Mouse (Mus musculus) hindbrain, embryonic 15.5 days (tissue): ENCODE results near the gene Gstp2. TPM values are rescaled to one million over a fixed set of nuclear protein-coding genes. Genes with fewer than 3 reads are reported as not detected.

Experiments used
- ATAC-seq: fragments of 200-750 bp; cut with Nextera tagmentation; 2 replicates; pipeline ENCODE4 v1.8.0; 2017; ENCODE audit warnings: low read depth, moderate number of reproducible peaks, moderate TSS enrichment; ENCODE audit not compliant: low FRiP score
- H3K27ac ChIP-seq: fragments of 300-500 bp; sonication (generic); replicated peaks from 2 replicates; pipeline ENCODE4 v1.5.1; 2015; ENCODE audit warnings: mild to moderate bottlenecking, inconsistent platforms
- H3K27me3 ChIP-seq: fragments of 300-500 bp; sonication (generic); 2 replicates; pipeline ENCODE4 v1.6.1; 2015; ENCODE audit warnings: control low read depth, inconsistent platforms
- H3K36me3 ChIP-seq: fragments of 300-500 bp; sonication (generic); 2 replicates; pipeline ENCODE4 v1.6.1; 2015; ENCODE audit warnings: control low read depth, inconsistent platforms
- H3K4me1 ChIP-seq: fragments of 300-500 bp; sonication (generic); replicated peaks from 2 replicates; pipeline ENCODE4 v1.6.1; 2015; ENCODE audit warnings: control low read depth, inconsistent platforms
- H3K4me2 ChIP-seq: fragments of 300-500 bp; sonication (generic); 2 replicates; pipeline ENCODE4 v1.6.1; 2015; ENCODE audit warnings: moderate library complexity, mild to moderate bottlenecking, inconsistent platforms
- H3K4me3 ChIP-seq: fragments of 300-500 bp; sonication (generic); 2 replicates; pipeline ENCODE4 v1.5.1; 2015; ENCODE audit warnings: mild to moderate bottlenecking, inconsistent platforms
- H3K9ac ChIP-seq: fragments of 300-500 bp; sonication (generic); 2 replicates; pipeline ENCODE4 v1.6.1; 2015; ENCODE audit warnings: inconsistent platforms
- H3K9me3 ChIP-seq: fragments of 300-500 bp; sonication (generic); 2 replicates; pipeline ENCODE4 v1.6.1; 2016; ENCODE audit warnings: control low read depth, inconsistent platforms
- WGBS: fragments of 180-500 bp; shearing (Covaris S2); methylation state at CpG from one replicate; pipeline ENCODE4 v1.1.7; 2015; 5-methylcytosine and 5-hydroxymethylcytosine counted together
- polyA plus RNA-seq: library from polyadenylated mRNA; unstranded; fragments of >200 nt; fragmentation: Nextera tagmentation; extraction: Ambion mirVana; gene quantifications from 2 replicates; pipeline ENCODE4 v1.2.1, GENCODE M21; 2015

The Gstp2 gene
- polyA plus RNA-seq, 1 experiment from 2014 or later = 0.60 TPM

DNA sequence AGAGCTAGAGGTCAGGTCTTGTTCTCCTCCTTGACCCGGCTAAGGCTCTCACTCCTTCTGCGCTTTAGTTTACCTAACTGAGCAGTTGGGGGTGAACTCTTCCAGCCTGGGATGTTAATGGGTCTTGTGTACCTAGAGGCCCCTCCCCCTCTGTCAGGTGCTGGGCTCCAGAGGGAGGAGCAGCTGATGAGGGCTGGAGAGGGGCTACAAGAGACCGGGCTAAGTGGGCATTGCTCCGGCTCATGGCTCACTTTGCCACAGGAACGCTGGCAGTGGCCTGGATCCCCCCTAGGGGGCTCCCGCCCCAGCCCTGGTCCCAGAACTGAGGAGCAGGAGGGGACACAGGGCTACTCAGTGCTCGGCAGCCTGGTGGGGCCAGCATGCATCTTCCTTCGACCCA is 38.0 kb upstream of the Gstp2 start:
- no peak overlapping the region for H3K4me3 ChIP-seq
- H3K4me1 ChIP-seq = no peaks in the 10 kb centered on the region
- no peak overlapping the region for H3K9ac ChIP-seq
- no peaks in the 10 kb centered on the region for H3K27me3 ChIP-seq
- no peak overlapping the region for H3K4me2 ChIP-seq
- H3K9me3 ChIP-seq = no peaks in the 10 kb centered on the region
- no peak for ATAC-seq
- 44% methylated on average over 8 of the region's 8 CpGs for WGBS
- H3K27ac ChIP-seq = no peak overlapping the region
- no peaks in the 10 kb centered on the region for H3K36me3 ChIP-seq

DNA sequence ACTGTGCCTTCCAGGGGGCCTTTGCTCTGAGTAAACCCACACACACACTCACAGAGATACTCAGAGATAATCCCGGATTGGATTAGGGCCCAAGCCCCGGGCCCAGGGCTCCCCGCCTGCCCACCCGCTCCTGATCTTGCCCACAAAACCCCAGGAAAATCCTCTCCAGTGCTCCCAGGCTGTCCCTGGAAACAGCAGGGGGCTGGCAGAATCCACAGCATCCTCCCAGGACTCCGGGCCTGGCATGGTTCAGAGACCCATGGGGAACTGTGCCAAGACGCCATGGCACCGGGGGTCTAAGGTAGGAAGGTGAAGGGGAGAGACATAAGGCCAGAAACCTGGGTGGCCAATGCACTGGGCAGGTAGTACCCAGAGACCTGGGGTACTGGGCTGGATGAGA is 37.5 kb upstream of the Gstp2 start:
- Histone ChIP-seq H3K9ac (no peak overlapping the region), H3K27ac (no peak overlapping the region), H3K4me1 (no peaks in the 10 kb centered on the region), H3K9me3 (no peaks in the 10 kb centered on the region), H3K27me3 (no peaks in the 10 kb centered on the region), H3K4me3 (no peak overlapping the region), H3K36me3 (no peaks in the 10 kb centered on the region), H3K4me2 (no peak overlapping the region)
- no peak for ATAC-seq
- WGBS = 87% methylated on average over 7 of the region's 7 CpGs

DNA sequence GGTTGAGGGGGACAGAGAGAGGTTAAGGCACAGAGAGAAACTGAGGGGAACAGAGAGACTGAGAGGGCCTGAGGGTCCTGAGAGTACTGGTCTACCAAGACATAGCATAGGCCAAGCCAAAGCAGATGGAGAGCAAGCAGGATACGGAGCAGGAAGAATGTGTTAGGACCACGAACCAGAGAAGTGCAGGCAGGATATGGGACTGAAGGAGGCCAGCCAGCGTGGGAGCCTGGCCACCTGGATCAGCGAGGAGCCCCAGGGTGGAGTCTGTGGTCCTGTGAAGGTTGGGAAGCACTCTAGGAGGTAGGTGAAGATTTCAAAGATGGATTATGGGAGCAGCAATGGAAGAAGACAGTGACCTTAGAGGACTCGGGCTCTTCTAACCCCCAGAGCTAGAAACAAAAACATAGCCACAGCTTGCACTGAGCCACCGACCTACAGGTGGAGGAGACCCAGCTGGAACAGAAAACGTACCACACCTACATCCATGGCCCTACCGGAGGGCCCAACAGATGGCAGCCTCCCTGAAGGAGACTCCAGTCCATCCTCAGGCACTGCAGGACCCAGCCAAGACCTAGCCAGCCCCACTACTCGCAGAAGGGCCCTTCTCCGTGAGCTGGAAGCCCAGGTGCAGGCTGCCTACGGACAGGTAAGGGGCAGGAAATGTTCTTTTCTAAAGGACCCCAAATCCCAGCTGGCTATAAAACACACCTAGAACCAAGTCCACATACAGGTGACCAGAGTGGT is 36.6 kb upstream of the Gstp2 start:
- Histone ChIP-seq H3K36me3 (no peaks in the 10 kb centered on the region), H3K4me1 (no peaks in the 10 kb centered on the region), H3K4me2 (no peak overlapping the region), H3K27ac (no peak overlapping the region), H3K9ac (no peak overlapping the region), H3K4me3 (no peak overlapping the region), H3K27me3 (no peaks in the 10 kb centered on the region), H3K9me3 (no peaks in the 10 kb centered on the region)
- ATAC-seq = no peak
- WGBS = 85% methylated on average over 11 of the region's 11 CpGs

DNA sequence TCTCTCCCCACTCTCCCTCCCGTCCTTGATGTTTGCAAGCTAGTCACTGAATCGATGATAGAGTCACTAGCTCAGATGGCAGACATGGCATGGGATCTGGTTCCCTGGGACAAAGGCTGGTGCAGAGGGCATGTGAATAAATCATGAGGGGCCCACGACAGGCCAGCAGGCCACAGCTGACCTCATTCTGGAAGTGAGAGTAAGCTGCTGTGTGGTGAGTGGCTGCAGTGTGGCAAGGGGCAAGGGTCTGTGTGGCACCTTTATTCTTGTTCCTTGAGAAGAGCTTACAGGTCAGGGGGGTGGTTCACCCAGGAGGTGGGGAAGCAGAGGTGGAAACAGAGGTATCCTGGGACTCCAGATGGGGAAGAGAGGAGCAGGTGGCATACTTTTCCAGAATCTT is 35.6 kb upstream of the Gstp2 start, which contains the start of gene Cabp2:
TSS of gene Cabp2 (plus strand) at position 185 of the 400 bp plus-strand sequence.
- no peaks in the 10 kb centered on the region for H3K36me3 ChIP-seq
- H3K9me3 ChIP-seq = no peaks in the 10 kb centered on the region
- no peak within 1 kb of the TSS for H3K4me3 ChIP-seq
- WGBS = 49% methylated on average over 3 of the region's 3 CpGs
- no peak for ATAC-seq
- no peak within 1 kb of the TSS for H3K9ac ChIP-seq
- no peak within 1 kb of the TSS for H3K27ac ChIP-seq
- H3K27me3 ChIP-seq = no peaks in the 10 kb centered on the region
- H3K4me1 ChIP-seq = no peaks in the 10 kb centered on the region
- no peak within 1 kb of the TSS for H3K4me2 ChIP-seq

DNA sequence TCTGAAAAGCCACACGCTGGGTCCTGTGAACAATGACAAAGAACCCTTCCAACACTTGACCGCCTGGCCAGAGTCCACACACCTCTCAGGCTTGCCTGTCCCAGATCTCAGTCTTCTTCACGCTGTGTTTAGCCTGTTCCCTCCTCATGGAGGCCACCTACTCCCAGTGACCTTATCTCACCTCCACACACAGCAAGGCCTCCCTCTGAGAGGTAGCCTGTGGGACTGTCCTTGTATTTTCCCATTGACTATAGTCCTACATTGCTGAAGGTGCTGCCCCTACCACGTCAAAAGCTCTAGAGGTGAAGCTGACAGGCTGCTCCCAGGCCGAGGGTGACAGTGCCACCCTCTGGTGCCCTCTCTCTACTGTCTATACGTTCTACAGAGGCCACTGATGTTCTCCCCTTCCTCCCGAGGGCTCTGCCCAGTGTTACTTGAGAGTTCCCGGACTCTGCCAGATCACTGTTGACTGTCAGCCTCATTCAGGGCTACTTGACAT is 34.7 kb upstream of the Gstp2 start:
- no peak for ATAC-seq
- H3K36me3 ChIP-seq = no peaks in the 10 kb centered on the region
- 62% methylated on average over 8 of the region's 8 CpGs for WGBS
- no peaks in the 10 kb centered on the region for H3K4me1 ChIP-seq
- no peak overlapping the region for H3K4me2 ChIP-seq
- H3K27ac ChIP-seq = no peak overlapping the region
- H3K4me3 ChIP-seq = no peak overlapping the region
- H3K9ac ChIP-seq = no peak overlapping the region
- no peaks in the 10 kb centered on the region for H3K9me3 ChIP-seq
- H3K27me3 ChIP-seq = no peaks in the 10 kb centered on the region

DNA sequence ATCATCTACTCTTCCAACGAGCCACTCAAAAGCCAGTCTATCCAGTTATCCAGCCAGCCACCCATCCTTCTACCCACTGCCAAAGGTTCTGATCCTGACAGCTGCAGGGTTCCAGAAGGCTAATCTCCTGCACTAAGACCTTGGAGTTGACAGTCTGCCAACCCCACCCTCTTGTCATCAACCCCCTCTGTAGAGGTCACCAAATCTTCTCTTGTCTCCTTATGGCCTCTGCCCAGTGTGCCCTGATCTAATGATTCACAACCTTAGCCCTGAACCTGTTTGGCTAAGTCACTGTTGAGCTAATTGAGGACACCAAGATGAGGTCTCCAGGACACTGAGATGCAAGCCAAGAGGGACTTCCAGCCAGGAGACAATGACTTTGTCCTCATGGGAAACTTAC is 33.8 kb upstream of the Gstp2 start:
- Histone ChIP-seq H3K4me1 (no peaks in the 10 kb centered on the region), H3K4me2 (no peak overlapping the region), H3K27me3 (no peaks in the 10 kb centered on the region), H3K9me3 (no peaks in the 10 kb centered on the region), H3K36me3 (no peaks in the 10 kb centered on the region), H3K9ac (no peak overlapping the region), H3K27ac (no peak overlapping the region), H3K4me3 (no peak overlapping the region)
- 79% methylated on average over 1 of the region's 1 CpGs for WGBS
- ATAC-seq = no peak

DNA sequence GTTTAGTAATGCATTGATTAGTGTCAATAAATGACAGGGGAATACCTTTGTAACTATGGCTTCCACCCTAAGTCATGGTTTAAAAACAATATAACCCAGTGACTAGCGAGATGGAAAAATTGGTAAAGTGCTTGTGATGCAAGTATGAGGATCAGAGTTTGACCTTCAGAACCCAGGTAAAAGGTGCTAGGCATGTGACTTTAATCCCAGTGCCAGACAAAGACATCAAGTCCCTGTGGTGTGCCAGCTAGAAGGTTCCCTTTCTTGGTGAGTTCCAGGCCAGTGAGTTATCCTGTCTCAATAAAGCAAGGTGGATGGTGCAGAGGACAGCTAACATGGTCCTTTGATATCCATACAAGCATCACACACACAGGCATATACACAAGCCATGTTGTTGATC is 29.7 kb upstream of the Gstp2 start:
- no peaks in the 10 kb centered on the region for H3K36me3 ChIP-seq
- no peak for ATAC-seq
- H3K27me3 ChIP-seq = no peaks in the 10 kb centered on the region
- no peak overlapping the region for H3K27ac ChIP-seq
- no peaks in the 10 kb centered on the region for H3K9me3 ChIP-seq
- H3K4me3 ChIP-seq = no peak overlapping the region
- 76% methylated on average over 1 of the region's 1 CpGs for WGBS
- no peak overlapping the region for H3K4me2 ChIP-seq
- no peak overlapping the region for H3K9ac ChIP-seq
- no peaks in the 10 kb centered on the region for H3K4me1 ChIP-seq

DNA sequence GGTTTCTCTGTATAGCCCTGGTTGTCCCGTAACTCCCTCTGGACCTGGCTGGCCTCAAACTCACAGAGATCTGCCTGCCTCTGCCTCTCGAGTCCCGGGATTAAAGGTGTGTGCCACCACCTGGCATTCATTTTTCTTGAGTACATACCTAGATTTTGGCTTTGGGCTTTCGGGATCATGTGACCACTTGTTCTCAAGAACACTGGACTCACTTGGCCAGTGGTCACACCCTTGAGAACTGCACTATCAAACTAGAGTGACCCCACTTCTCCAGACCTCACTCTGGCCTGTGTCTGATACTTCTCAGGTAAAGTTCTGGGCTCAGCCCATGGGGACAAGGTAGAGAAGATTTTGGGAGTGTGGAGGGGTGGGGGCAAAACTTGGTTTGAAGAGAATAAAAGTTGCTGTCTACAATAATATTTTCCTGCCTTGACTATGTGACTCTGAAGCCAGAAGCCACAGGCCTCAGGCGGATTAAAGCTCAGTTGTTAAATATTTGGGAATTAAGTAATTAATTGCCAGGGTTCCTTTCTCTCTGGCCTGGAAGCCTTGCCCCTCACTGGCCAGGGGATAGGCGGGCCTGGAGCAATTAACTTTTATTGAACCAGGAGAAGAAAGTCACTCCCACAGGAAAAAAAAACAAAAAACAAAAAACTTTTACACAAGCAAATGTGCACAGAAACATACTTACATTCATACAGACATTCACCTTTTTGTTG is 27.0 kb upstream of the Gstp2 start:
- Histone ChIP-seq H3K9me3 (no peaks in the 10 kb centered on the region), H3K27ac (no peak overlapping the region), H3K9ac (no peak overlapping the region), H3K4me2 (no peak overlapping the region), H3K27me3 (no peaks in the 10 kb centered on the region), H3K36me3 (no peaks in the 10 kb centered on the region), H3K4me1 (no peaks in the 10 kb centered on the region), H3K4me3 (no peak overlapping the region)
- ATAC-seq = no peak
- WGBS = 79% methylated on average over 6 of the region's 6 CpGs

DNA sequence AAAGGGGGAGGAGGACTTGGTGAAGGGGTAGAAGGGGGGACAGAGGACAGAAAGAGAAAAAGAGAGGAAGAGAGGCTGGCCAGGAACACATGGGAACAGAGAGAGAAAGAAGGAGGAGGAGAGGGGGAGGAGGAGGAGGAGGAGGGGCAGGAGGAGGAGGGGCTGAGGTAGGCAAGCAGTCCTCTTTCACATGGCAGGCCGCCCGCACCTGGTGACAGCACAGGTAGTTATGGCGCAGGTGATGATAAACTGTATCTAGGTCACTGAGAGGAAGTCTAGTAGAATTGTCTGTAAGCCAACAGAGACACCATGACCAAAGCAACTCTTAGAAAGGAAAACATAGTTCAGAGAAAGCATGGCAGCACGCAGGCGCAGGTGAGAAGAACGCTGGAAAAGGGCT is 25.6 kb upstream of the Gstp2 start:
- no peak for ATAC-seq
- H3K4me2 ChIP-seq = no peak overlapping the region
- H3K4me1 ChIP-seq = no peaks in the 10 kb centered on the region
- H3K9me3 ChIP-seq = no peaks in the 10 kb centered on the region
- H3K4me3 ChIP-seq = no peak overlapping the region
- H3K27ac ChIP-seq = no peak overlapping the region
- H3K27me3 ChIP-seq = no peaks in the 10 kb centered on the region
- H3K36me3 ChIP-seq = no peaks in the 10 kb centered on the region
- no peak overlapping the region for H3K9ac ChIP-seq
- WGBS = 92% methylated on average over 6 of the region's 6 CpGs

DNA sequence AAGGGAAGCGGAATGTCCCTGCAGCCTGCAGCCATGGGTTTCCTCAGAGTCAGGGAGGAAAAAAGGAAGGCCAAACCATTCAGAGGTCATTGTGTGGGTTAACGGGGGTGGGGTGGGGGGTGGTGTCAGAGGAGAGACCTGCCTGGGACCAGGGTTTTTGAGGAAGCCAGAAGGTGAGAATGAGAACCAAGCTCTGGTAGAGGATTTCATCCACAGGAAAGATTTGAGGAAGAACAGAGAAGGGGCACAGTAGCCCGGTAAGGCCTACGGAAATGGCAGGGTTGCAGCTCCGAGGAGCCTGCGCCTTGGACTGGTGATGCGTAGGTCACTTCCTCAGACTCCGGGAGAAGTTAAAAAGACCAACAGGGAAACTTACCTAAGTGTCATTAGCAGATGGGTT is 24.9 kb upstream of the Gstp2 start:
- no peak for ATAC-seq
- Histone ChIP-seq H3K9me3 (no peaks in the 10 kb centered on the region), H3K9ac (no peak overlapping the region), H3K4me3 (no peak overlapping the region), H3K4me1 (no peaks in the 10 kb centered on the region), H3K4me2 (no peak overlapping the region), H3K27me3 (no peaks in the 10 kb centered on the region), H3K36me3 (no peaks in the 10 kb centered on the region), H3K27ac (no peak overlapping the region)
- 88% methylated on average over 8 of the region's 8 CpGs for WGBS

DNA sequence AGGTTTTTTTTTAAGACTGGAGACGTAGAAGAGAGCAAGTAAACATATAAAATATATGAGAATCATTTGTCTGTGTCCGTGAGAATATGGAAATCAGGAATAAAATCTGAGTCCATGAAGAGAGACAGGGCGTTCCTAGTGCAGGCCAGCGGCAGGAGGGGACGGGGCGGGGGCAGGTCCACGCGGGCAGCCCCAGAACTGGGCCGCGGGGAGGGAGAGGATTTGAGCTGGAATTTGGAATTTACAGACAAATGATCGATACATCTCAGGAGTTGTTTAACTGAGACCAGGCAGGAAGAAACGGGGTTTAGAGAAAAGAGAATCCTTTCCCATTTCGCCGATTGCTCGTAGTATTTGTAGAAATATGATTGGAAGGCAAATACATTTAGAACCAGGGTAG is 24.5 kb upstream of the Gstp2 start:
- no peak for ATAC-seq
- WGBS = 84% methylated on average over 15 of the region's 15 CpGs
- H3K4me2 ChIP-seq = no peak overlapping the region

DNA sequence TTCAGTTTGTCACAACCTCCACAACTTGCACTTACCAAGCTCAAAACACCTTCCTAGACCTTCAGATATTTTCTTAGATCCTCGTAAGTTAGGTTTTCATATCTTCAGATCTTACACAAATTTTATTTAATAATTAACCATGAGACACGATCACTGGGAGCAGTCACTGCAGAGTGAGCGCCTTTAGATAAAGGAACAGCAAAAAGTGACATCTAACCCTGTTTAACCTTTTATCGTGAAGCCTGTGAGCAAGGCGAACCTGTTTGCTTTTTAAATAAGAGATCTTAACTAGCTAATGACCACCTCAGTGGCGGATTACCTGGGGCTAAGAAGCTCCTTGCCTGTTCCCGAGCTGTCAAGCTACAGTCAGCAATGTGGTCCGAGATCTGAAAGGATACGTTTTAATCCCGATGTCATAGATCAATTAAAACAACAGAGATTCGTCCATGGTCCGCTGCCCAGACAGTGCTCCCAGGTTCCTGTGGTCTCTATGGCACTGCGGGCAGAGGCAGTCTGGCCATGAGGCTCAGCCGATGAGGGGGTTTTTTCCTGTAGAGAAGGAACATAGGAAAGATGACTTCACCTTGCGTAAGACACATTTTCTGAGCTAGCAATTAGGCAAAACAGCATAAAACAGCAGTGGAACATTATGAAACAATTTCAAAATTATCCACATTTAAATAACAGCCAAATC is 23.0 kb upstream of the Gstp2 start:
- H3K27me3 ChIP-seq = no peaks in the 10 kb centered on the region
- no peak overlapping the region for H3K4me3 ChIP-seq
- no peak overlapping the region for H3K4me2 ChIP-seq
- H3K27ac ChIP-seq = no peak overlapping the region
- no peaks in the 10 kb centered on the region for H3K36me3 ChIP-seq
- no peaks in the 10 kb centered on the region for H3K4me1 ChIP-seq
- no peak overlapping the region for H3K9ac ChIP-seq
- ATAC-seq = no peak
- H3K9me3 ChIP-seq = no peaks in the 10 kb centered on the region
- WGBS = 69% methylated on average over 15 of the region's 15 CpGs

More for the DNA sequence above, 24.5 kb upstream of the Gstp2 start:
- Histone ChIP-seq H3K9me3 (no peaks in the 10 kb centered on the region), H3K9ac (no peak overlapping the region), H3K4me3 (no peak overlapping the region), H3K4me1 (no peaks in the 10 kb centered on the region), H3K27ac (no peak overlapping the region), H3K36me3 (no peaks in the 10 kb centered on the region), H3K27me3 (no peaks in the 10 kb centered on the region)
